Mouse (Mus musculus) kidney, adult 11 months (tissue): ENCODE results near the gene Gstm4.

Experiments used
- DNase-seq: peaks from one replicate; pipeline ENCODE4 v3.0.0; 2022

Gene Gstm4

GRCm38 (mm10) chr3:108044394-108045140 lies at the start of gene Gstm4:
Gene Gstm4, minus strand, starts transcription at chr3:108044894.
- peak; percentile 95 for DNase-seq

- DNase-seq: no peak
Measured at GRCm38 (mm10) chr3:108094146-108094545, 49.5 kb upstream of the Gstm4 start.

GRCm38 (mm10) chr3:108093306-108093705 lies 48.6 kb upstream of the Gstm4 start:
- DNase-seq: no peak

GRCm38 (mm10) chr3:108092536-108093115 lies 47.9 kb upstream of the Gstm4 start, which contains the start of gene Gnat2:
Gene Gnat2, plus strand, starts transcription at chr3:108092789.
- DNase-seq: no peak

GRCm38 (mm10) chr3:108092030-108092429 lies 47.3 kb upstream of the Gstm4 start:
- DNase-seq: no peak

- DNase-seq: no peak
Measured at GRCm38 (mm10) chr3:108090561-108090960, 45.9 kb upstream of the Gstm4 start.

- DNase-seq: no peak
Measured at GRCm38 (mm10) chr3:108089916-108090315, 45.2 kb upstream of the Gstm4 start.

GRCm38 (mm10) chr3:108088842-108089380 lies 44.2 kb upstream of the Gstm4 start:
- DNase-seq: no peak

- no peak for DNase-seq
Measured at GRCm38 (mm10) chr3:108087329-108087728, 42.6 kb upstream of the Gstm4 start.

- peak; percentile 83 for DNase-seq
Measured at GRCm38 (mm10) chr3:108086470-108086979, 41.8 kb upstream of the Gstm4 start, which contains the start of gene Ampd2. Gene Ampd2, minus strand, starts transcription at chr3:108086651.

GRCm38 (mm10) chr3:108085721-108086469 lies 41.2 kb upstream of the Gstm4 start:
- DNase-seq: peak; percentile 88

GRCm38 (mm10) chr3:108085281-108085720 lies 40.6 kb upstream of the Gstm4 start:
- peak; percentile 93 for DNase-seq

- no peak for DNase-seq
Measured at GRCm38 (mm10) chr3:108084767-108085270, 40.1 kb upstream of the Gstm4 start.

GRCm38 (mm10) chr3:108083904-108084407 lies 39.3 kb upstream of the Gstm4 start:
- DNase-seq: no peak

- no peak for DNase-seq
Measured at GRCm38 (mm10) chr3:108083161-108083560, 38.5 kb upstream of the Gstm4 start.

- no peak for DNase-seq
Measured at GRCm38 (mm10) chr3:108082251-108082875, 37.7 kb upstream of the Gstm4 start.

GRCm38 (mm10) chr3:108081681-108082080 lies 37.0 kb upstream of the Gstm4 start:
- no peak for DNase-seq

- peak; percentile 53 for DNase-seq
Measured at GRCm38 (mm10) chr3:108076836-108077235, 32.1 kb upstream of the Gstm4 start.

- no peak for DNase-seq
Measured at GRCm38 (mm10) chr3:108072983-108073569, 28.4 kb upstream of the Gstm4 start.

GRCm38 (mm10) chr3:108070295-108071293 lies 25.9 kb upstream of the Gstm4 start:
- peak; percentile 85 for DNase-seq
